Mouse (Mus musculus) midbrain, embryonic 10.5 days (tissue): ENCODE results near the gene Tgfbrap1. TPM values are rescaled to one million over a fixed set of nuclear protein-coding genes. Genes with fewer than 3 reads are reported as not detected.

Experiments used
- DNase-seq: peaks from one replicate; pipeline ENCODE4 v3.0.0-alpha.2; 2017; ENCODE audit warnings: low spot score
- H3K27ac ChIP-seq: fragments of 300-500 bp; sonication (generic); replicated peaks from 2 replicates; pipeline ENCODE4 v1.5.1; 2016; ENCODE audit warnings: mild to moderate bottlenecking
- H3K27me3 ChIP-seq: fragments of 300-500 bp; sonication (generic); 2 replicates; pipeline ENCODE4 v1.6.1; 2016; ENCODE audit warnings: low read depth, mild to moderate bottlenecking; ENCODE audit not compliant: poor library complexity, severe bottlenecking
- H3K36me3 ChIP-seq: fragments of 300-500 bp; sonication (generic); 2 replicates; pipeline ENCODE4 v1.6.1; 2016; ENCODE audit warnings: mild to moderate bottlenecking, moderate library complexity
- H3K4me1 ChIP-seq: fragments of 300-500 bp; sonication (generic); 2 replicates; pipeline ENCODE4 v1.6.1; 2016
- H3K4me3 ChIP-seq: fragments of 300-500 bp; sonication (generic); 2 replicates; pipeline ENCODE4 v1.5.1; 2016; ENCODE audit warnings: mild to moderate bottlenecking, moderate library complexity
- H3K9me3 ChIP-seq: fragments of 300-500 bp; sonication (generic); replicated peaks from 2 replicates; pipeline ENCODE4 v1.6.1; 2016; ENCODE audit warnings: mild to moderate bottlenecking
- WGBS: fragments of 180-500 bp; shearing (Covaris S2); methylation state at CpG from one replicate; pipeline ENCODE4 v1.1.7; 2016; 5-methylcytosine and 5-hydroxymethylcytosine counted together
- polyA plus RNA-seq: library from polyadenylated mRNA; unstranded; fragments of >200 nt; fragmentation: Nextera tagmentation; extraction: Ambion mirVana; gene quantifications from 2 replicates; pipeline ENCODE4 v1.2.1, GENCODE M21; 2016

Tgfbrap1 gene
- polyA plus RNA-seq, 1 experiment from 2014 or later: 13.5 TPM

GRCm38 (mm10) chr1:43092056-43093015, 6.1 kb downstream of the Tgfbrap1 start:
- Histone ChIP-seq H3K36me3 (no peaks in the 10 kb centered on the region), H3K9me3 (no peaks in the 10 kb centered on the region), H3K4me3 (peak overlapping the region; percentile 86), H3K27ac (peak overlapping the region; percentile 92), H3K4me1 (peaks cover 27% of the 10 kb centered on the region), H3K27me3 (peaks cover 22% of the 10 kb centered on the region; the same call in 1 of the 2 replicates)
- WGBS: 2% methylated on average over 98 of the region's 102 CpGs
- peak; percentile 78 for DNase-seq

- WGBS: 53% methylated on average over 13 of the region's 13 CpGs
- DNase-seq: no peak
- H3K27me3 ChIP-seq: peaks cover 15% of the 10 kb centered on the region; the same call in 1 of the 2 replicates
- peaks cover 24% of the 10 kb centered on the region for H3K4me1 ChIP-seq
- H3K36me3 ChIP-seq: no peaks in the 10 kb centered on the region
- peak overlapping the region; percentile 86 for H3K4me3 ChIP-seq
- peak overlapping the region; percentile 92 for H3K27ac ChIP-seq
- no peaks in the 10 kb centered on the region for H3K9me3 ChIP-seq
Observed at GRCm38 (mm10) chr1:43091306-43092055, 7.0 kb downstream of the Tgfbrap1 start.

GRCm38 (mm10) chr1:43090418-43090817, 8.0 kb downstream of the Tgfbrap1 start:
- H3K9me3 ChIP-seq: no peaks in the 10 kb centered on the region; the same call in 1 of the 2 replicates
- 87% methylated on average over 1 of the region's 1 CpGs for WGBS
- H3K4me3 ChIP-seq: no peak overlapping the region
- no peak for DNase-seq
- H3K27me3 ChIP-seq: peaks cover 4% of the 10 kb centered on the region; the same call in 1 of the 2 replicates
- H3K4me1 ChIP-seq: peaks cover 24% of the 10 kb centered on the region
- no peak overlapping the region for H3K27ac ChIP-seq
- peaks cover 6% of the 10 kb centered on the region; the same call in 1 of the 2 replicates for H3K36me3 ChIP-seq

GRCm38 (mm10) chr1:43082946-43083345, 15.5 kb downstream of the Tgfbrap1 start:
- Histone ChIP-seq H3K4me3 (no peak overlapping the region), H3K27ac (no peak overlapping the region), H3K4me1 (peaks cover 5% of the 10 kb centered on the region; the same call in 1 of the 2 replicates), H3K36me3 (peaks cover 13% of the 10 kb centered on the region), H3K27me3 (no peaks in the 10 kb centered on the region), H3K9me3 (no peaks in the 10 kb centered on the region; the same call in 1 of the 2 replicates)
- WGBS: 90% methylated on average over 5 of the region's 5 CpGs
- no peak for DNase-seq

GRCm38 (mm10) chr1:43078124-43078523, 20.3 kb downstream of the Tgfbrap1 start:
- H3K4me1 ChIP-seq: no peaks in the 10 kb centered on the region
- H3K27me3 ChIP-seq: no peaks in the 10 kb centered on the region
- no peak overlapping the region for H3K27ac ChIP-seq
- no peaks in the 10 kb centered on the region for H3K9me3 ChIP-seq
- DNase-seq: no peak
- H3K36me3 ChIP-seq: peaks cover 25% of the 10 kb centered on the region
- 93% methylated on average over 2 of the region's 2 CpGs for WGBS
- H3K4me3 ChIP-seq: no peak overlapping the region

- H3K36me3 ChIP-seq: peaks cover 39% of the 10 kb centered on the region
- H3K4me1 ChIP-seq: no peaks in the 10 kb centered on the region
- no peaks in the 10 kb centered on the region for H3K9me3 ChIP-seq
- WGBS: 94% methylated on average over 2 of the region's 2 CpGs
- no peak overlapping the region for H3K4me3 ChIP-seq
- no peak overlapping the region for H3K27ac ChIP-seq
- no peak for DNase-seq
- H3K27me3 ChIP-seq: no peaks in the 10 kb centered on the region
Observed at GRCm38 (mm10) chr1:43074791-43075190, 23.6 kb downstream of the Tgfbrap1 start.

- no peaks in the 10 kb centered on the region for H3K9me3 ChIP-seq
- WGBS: 74% methylated on average over 1 of the region's 1 CpGs
- DNase-seq: no peak
- H3K4me1 ChIP-seq: no peaks in the 10 kb centered on the region
- no peak overlapping the region for H3K27ac ChIP-seq
- no peaks in the 10 kb centered on the region for H3K27me3 ChIP-seq
- H3K36me3 ChIP-seq: peaks cover 39% of the 10 kb centered on the region
- no peak overlapping the region for H3K4me3 ChIP-seq
Observed at GRCm38 (mm10) chr1:43072561-43072960, 25.9 kb downstream of the Tgfbrap1 start.

- no peaks in the 10 kb centered on the region for H3K27me3 ChIP-seq
- WGBS: 95% methylated on average over 8 of the region's 8 CpGs
- no peak overlapping the region for H3K27ac ChIP-seq
- no peak for DNase-seq
- no peak overlapping the region for H3K4me3 ChIP-seq
- no peaks in the 10 kb centered on the region for H3K9me3 ChIP-seq
- peaks cover 44% of the 10 kb centered on the region for H3K36me3 ChIP-seq
- no peaks in the 10 kb centered on the region for H3K4me1 ChIP-seq
Observed at GRCm38 (mm10) chr1:43072028-43072427, 26.4 kb downstream of the Tgfbrap1 start.

- Histone ChIP-seq H3K4me1 (no peaks in the 10 kb centered on the region), H3K4me3 (no peak overlapping the region), H3K27me3 (no peaks in the 10 kb centered on the region), H3K27ac (no peak overlapping the region), H3K36me3 (peaks cover 45% of the 10 kb centered on the region), H3K9me3 (no peaks in the 10 kb centered on the region)
- DNase-seq: no peak
- WGBS: 86% methylated on average over 5 of the region's 5 CpGs
Observed at GRCm38 (mm10) chr1:43070726-43071125, 27.7 kb downstream of the Tgfbrap1 start.

GRCm38 (mm10) chr1:43067551-43067950, 30.9 kb downstream of the Tgfbrap1 start:
- Histone ChIP-seq H3K4me1 (no peaks in the 10 kb centered on the region), H3K27ac (no peak overlapping the region), H3K27me3 (no peaks in the 10 kb centered on the region), H3K9me3 (no peaks in the 10 kb centered on the region), H3K36me3 (peaks cover 48% of the 10 kb centered on the region), H3K4me3 (no peak overlapping the region)
- DNase-seq: no peak
- 77% methylated on average over 7 of the region's 7 CpGs for WGBS

- H3K4me3 ChIP-seq: no peak overlapping the region
- no peaks in the 10 kb centered on the region for H3K4me1 ChIP-seq
- no peak overlapping the region for H3K27ac ChIP-seq
- H3K27me3 ChIP-seq: no peaks in the 10 kb centered on the region
- peaks cover 55% of the 10 kb centered on the region for H3K36me3 ChIP-seq
- H3K9me3 ChIP-seq: no peaks in the 10 kb centered on the region
- 86% methylated on average over 8 of the region's 8 CpGs for WGBS
- DNase-seq: no peak
Observed at GRCm38 (mm10) chr1:43066573-43066972, 31.9 kb downstream of the Tgfbrap1 start.

- no peak overlapping the region for H3K4me3 ChIP-seq
- DNase-seq: peak; percentile 74
- no peaks in the 10 kb centered on the region for H3K9me3 ChIP-seq
- H3K27me3 ChIP-seq: no peaks in the 10 kb centered on the region
- peaks cover 56% of the 10 kb centered on the region for H3K36me3 ChIP-seq
- no peak overlapping the region for H3K27ac ChIP-seq
- 54% methylated on average over 9 of the region's 9 CpGs for WGBS
- no peaks in the 10 kb centered on the region for H3K4me1 ChIP-seq
Observed at GRCm38 (mm10) chr1:43065615-43066310, 32.7 kb downstream of the Tgfbrap1 start.
